Mouse (Mus musculus) C2C12 (cell line): Measurements from ENCODE around the gene Anks1b.

Experiments
- CEBPB ChIP-seq: IDR thresholded peaks from one replicate; pipeline ENCODE4 v1.6.1; 2011; ENCODE audit warnings: low read depth, mild to moderate bottlenecking, control low read depth, moderate library complexity
- CTCF ChIP-seq: IDR thresholded peaks from one replicate; pipeline ENCODE4 v1.5.1; 2011; ENCODE audit not compliant: control insufficient read depth, insufficient read depth, insufficient read length
- FOSL1 ChIP-seq: IDR thresholded peaks from one replicate; pipeline ENCODE4 v1.8.0; 2011; ENCODE audit warnings: mild to moderate bottlenecking, low read length; ENCODE audit not compliant: poor library complexity, insufficient read depth, severe bottlenecking
- MAX ChIP-seq: IDR thresholded peaks from one replicate; pipeline ENCODE4 v1.6.1; 2011; ENCODE audit warnings: mild to moderate bottlenecking, control low read depth
- MYOD1 ChIP-seq: IDR thresholded peaks from one replicate; pipeline ENCODE4 v1.6.1; 2011; ENCODE audit warnings: low read depth; ENCODE audit not compliant: control insufficient read depth, insufficient read length
- MYOG ChIP-seq: IDR thresholded peaks from one replicate; pipeline ENCODE4 v1.6.1; 2011; ENCODE audit not compliant: control insufficient read depth, insufficient read length; ENCODE audit errors: extremely low read depth
- USF1 ChIP-seq: IDR thresholded peaks from one replicate; pipeline ENCODE4 v1.6.1; 2011; ENCODE audit warnings: low read depth, mild to moderate bottlenecking, control low read depth, moderate library complexity

- TF ChIP-seq CTCF (no peak), CEBPB (no peak), MAX (no peak), USF1 (no peak), MYOD1 (no peak), FOSL1 (no peak), MYOG (no peak)
These were observed 1061.4 kb downstream of the Anks1b start for GRCm38 (mm10) chr10:90934678-90935077.
